Mouse (Mus musculus): ENCODE data around the gene Tmem260. TPM values are rescaled to one million over a fixed set of nuclear protein-coding genes. Genes with fewer than 3 reads are reported as not detected.

Gene Tmem260
- polyA plus RNA-seq, 1 experiment from 2014 or later: 17.2 TPM

DNA sequence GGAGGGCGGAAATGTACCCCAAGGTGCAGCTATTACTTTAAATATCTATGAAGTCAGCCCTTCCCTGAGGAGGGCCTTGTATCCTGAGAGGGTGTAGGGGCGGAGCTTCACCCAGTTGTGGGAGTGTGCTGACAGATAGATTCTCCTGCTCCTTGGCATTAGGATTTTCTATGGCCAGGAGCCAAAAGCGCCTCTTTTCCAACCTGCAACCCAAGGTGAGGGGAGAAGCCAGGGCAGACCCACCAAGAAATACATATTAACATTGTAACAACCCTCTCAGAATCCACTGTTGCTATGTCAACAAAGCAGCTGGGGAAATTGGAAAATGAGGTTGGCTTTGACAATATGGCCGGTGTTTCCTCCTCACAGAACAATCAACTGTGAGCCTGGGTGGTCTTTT, 107.3 kb downstream of the Tmem260 start:
- Histone ChIP-seq H3K9ac (no peak overlapping the region), H3K4me1 (replicated peaks) (peaks cover 5% of the 10 kb centered on the region; the same call in 1 of the 2 replicates), H3K36me3 (no peaks in the 10 kb centered on the region), H3K27ac (ENCODE audit: poor library complexity, severe bottlenecking) (no peak overlapping the region), H3K27me3 (replicated peaks) (no peaks in the 10 kb centered on the region), H3K4me2 (no peak overlapping the region), H3K4me3 (no peak overlapping the region), H3K9me3 (replicated peaks) (0 out of 2 replicates have a peak, but pooled peaks cover 4% of the 10 kb centered on the region)
- no peak for ATAC-seq (ENCODE audit: insufficient number of reproducible peaks, low FRiP score)
- WGBS: 74% methylated on average over 4 of the region's 4 CpGs

DNA sequence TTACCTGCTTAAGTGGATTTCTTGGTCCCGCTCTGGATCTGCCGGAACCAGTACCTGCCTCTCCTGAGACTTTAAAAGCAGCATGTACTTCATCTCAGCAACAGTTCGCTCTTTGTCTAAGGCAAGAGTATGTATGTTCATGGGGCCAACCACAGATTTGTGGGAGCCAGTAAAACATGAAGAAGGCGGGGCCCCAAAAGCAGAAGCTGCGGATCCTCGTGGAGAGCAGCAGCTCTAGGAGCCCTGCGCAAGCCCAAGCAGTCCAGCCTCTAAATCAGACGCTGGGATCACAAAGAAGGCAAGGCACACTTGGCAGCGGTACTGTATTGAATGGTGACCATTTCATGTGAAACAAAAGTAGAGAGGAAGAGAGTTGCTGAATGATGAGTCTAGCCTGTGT, 107.8 kb downstream of the Tmem260 start:
- Histone ChIP-seq H3K27ac (ENCODE audit: poor library complexity, severe bottlenecking) (no peak overlapping the region), H3K4me1 (replicated peaks) (peaks cover 8% of the 10 kb centered on the region), H3K4me2 (no peak overlapping the region), H3K36me3 (no peaks in the 10 kb centered on the region), H3K9me3 (replicated peaks) (0 out of 2 replicates have a peak, but pooled peaks cover 4% of the 10 kb centered on the region), H3K4me3 (no peak overlapping the region), H3K9ac (no peak overlapping the region), H3K27me3 (replicated peaks) (no peaks in the 10 kb centered on the region)
- WGBS: 86% methylated on average over 9 of the region's 9 CpGs
- ATAC-seq (ENCODE audit: insufficient number of reproducible peaks, low FRiP score): no peak

DNA sequence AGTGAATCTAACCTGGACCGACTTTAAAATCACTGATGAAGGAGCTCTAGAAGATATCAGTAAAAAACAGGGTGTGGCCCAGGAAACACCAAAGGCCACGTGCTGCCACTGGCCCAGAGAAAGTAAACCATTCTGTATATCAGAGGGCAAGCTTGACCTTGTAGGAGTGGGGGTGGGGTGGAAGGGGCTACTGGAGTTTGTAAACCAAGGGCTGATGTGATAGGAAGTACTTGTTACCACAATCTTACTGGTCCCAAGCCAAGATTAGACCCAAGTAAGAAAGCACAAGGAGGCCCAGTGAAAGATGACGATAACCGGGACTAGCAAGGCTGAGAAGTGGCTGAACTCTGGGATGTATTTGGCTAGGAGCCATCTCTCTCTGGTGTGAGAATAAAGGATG, 113.1 kb downstream of the Tmem260 start:
- Histone ChIP-seq H3K36me3 (no peaks in the 10 kb centered on the region), H3K4me1 (replicated peaks) (peaks cover 11% of the 10 kb centered on the region), H3K4me3 (no peak overlapping the region), H3K9ac (no peak overlapping the region), H3K9me3 (replicated peaks) (no peaks in the 10 kb centered on the region), H3K27me3 (replicated peaks) (no peaks in the 10 kb centered on the region), H3K4me2 (no peak overlapping the region), H3K27ac (ENCODE audit: poor library complexity, severe bottlenecking) (no peak overlapping the region)
- 25% methylated on average over 4 of the region's 4 CpGs for WGBS
- ATAC-seq (ENCODE audit: insufficient number of reproducible peaks, low FRiP score): no peak

DNA sequence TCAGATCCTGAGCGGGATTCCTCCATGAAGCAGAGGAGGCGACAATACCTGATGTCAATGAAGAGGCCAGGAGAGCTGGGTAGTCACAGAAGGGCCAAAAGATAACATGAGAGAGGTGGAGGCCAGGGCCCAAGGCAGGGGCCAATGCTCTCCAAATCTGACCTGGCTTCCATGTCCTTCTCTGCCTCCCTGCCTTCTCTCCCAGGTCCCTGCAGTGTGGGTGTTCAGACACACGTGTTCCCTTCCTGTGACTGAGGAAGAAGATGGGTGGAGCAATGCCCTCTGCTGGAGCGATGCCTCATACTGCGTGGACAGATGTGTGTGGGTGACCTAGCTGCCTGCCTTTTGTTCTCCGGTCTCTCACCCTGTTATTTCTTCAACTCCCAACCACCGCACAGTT, 113.8 kb downstream of the Tmem260 start:
- 68% methylated on average over 7 of the region's 7 CpGs for WGBS
- ATAC-seq (ENCODE audit: insufficient number of reproducible peaks, low FRiP score): no peak
- H3K36me3 ChIP-seq: no peaks in the 10 kb centered on the region
- H3K4me3 ChIP-seq: no peak overlapping the region
- H3K9me3 ChIP-seq (replicated peaks): no peaks in the 10 kb centered on the region
- no peak overlapping the region for H3K9ac ChIP-seq
- H3K27me3 ChIP-seq (replicated peaks): no peaks in the 10 kb centered on the region
- H3K4me2 ChIP-seq: no peak overlapping the region
- no peak overlapping the region for H3K27ac ChIP-seq (ENCODE audit: poor library complexity, severe bottlenecking)
- H3K4me1 ChIP-seq (replicated peaks): peaks cover 13% of the 10 kb centered on the region

DNA sequence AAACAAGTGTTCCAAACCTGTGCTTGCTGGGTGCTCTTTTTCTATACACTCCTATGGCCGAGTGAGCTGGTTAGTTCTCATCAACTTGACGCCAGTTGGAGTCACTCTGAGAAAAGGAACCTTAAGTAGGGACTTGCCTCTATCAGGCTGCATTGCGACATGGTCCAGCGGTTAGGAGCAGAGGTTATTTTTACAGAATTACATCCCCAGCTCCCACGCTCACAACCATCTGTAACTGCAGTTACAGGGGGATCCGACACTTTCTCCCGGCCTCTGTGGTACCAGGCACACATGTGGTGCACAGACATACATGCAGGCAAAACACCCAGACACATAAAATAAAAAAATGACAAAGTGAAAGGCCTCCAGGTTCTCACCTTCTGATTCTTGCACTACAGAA, 120.7 kb downstream of the Tmem260 start:
- Histone ChIP-seq H3K9me3 (replicated peaks) (no peaks in the 10 kb centered on the region), H3K9ac (no peak overlapping the region), H3K4me2 (no peak overlapping the region), H3K27ac (ENCODE audit: poor library complexity, severe bottlenecking) (no peak overlapping the region), H3K36me3 (no peaks in the 10 kb centered on the region), H3K27me3 (replicated peaks) (no peaks in the 10 kb centered on the region), H3K4me1 (replicated peaks) (peaks cover 4% of the 10 kb centered on the region; the same call in 1 of the 2 replicates), H3K4me3 (no peak overlapping the region)
- 62% methylated on average over 7 of the region's 7 CpGs for WGBS
- no peak for ATAC-seq (ENCODE audit: insufficient number of reproducible peaks, low FRiP score)

Other genes starting within 250 kb of the Tmem260 start
- 0.15 TPM in 1 of 2 replicates, not detected in the other for gene Otx2, start 227.7 kb downstream of the Tmem260 start, polyA plus RNA-seq (2016; fragmentation: Nextera tagmentation; extraction: Ambion mirVana)